Mouse (Mus musculus) v-Abl transformed pro-B cells (cell line): ENCODE results near the gene Nudt1.

Experiments used
- in situ Hi-C, 2 experiments: fragments of 400-800 bp; cut with MboI; formaldehyde crosslinking; loops; one replicate each; pipeline ENCODE4 v1.15.1; 2025; ENCODE audit not compliant: unreplicated experiment in 2 of 2

Gene Nudt1

DNA sequence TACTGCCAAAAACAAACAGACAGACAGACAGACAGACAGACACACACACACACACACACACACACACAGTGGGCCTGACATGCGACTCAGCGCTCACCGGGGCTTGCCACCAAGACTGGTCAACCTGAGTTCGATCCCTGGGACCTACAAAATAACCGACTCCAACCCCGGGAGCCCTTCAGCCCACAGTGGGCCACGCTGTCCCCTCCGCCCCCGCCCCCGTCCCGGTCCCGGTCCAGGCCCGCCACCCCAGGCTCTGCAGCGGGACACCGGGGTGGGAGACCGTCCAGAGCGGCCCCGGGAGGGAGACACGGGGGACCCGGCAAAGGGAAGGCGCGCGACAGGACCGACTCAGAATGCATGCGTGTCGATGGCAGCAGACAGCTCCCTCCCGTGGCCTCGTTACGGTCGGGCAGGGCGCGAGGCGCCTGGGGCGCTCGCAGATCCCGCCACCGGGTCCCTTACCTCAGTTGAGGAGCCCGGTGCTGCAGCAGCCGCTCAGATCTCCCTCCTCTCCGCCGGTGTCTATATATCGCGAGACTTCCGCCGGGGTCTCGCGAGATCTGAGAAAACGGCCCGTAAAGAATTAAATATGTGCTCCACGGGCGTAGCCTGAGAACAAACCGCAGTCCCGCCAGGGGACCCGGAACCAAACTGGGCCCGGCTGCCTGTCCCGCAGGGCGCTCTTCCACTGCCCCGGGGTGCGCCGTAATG is at the start of gene Nudt1, which contains the start of gene Mad1l1:
Nudt1 (plus strand) TSS at position 615 of the 714 bp plus-strand sequence.
Mad1l1 (minus strand) TSS at position 511 of the 714 bp plus-strand sequence.
- in situ Hi-C loops = loop anchor here in 1 of 2 experiments (5.0 kb wide), 1 partner anchor 479 kb away; no protein-coding TSS in a partner anchor

DNA sequence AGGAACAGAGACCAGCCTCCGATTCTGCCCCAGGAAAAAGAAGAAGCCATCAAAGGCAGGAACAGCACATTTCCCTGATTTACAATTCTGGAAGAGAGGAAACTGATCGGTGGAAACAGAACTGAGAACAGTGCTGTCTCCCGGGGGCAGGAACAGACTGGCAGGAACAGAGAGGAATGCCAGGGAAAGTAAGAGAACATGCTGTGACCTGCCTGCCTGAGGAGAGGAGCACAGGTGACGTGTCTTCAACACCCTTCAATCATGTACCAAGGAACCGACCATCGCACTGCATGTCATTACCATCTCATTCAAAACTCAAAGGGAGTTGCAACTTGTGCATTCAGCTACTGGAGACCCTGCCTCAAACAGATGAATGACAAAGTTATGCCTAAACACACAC is 44.7 kb upstream of the Nudt1 start:
- in situ Hi-C loops = loop anchor here in 1 of 2 experiments (10.0 kb wide), 1 partner anchor 72 kb away; no protein-coding TSS in a partner anchor

DNA sequence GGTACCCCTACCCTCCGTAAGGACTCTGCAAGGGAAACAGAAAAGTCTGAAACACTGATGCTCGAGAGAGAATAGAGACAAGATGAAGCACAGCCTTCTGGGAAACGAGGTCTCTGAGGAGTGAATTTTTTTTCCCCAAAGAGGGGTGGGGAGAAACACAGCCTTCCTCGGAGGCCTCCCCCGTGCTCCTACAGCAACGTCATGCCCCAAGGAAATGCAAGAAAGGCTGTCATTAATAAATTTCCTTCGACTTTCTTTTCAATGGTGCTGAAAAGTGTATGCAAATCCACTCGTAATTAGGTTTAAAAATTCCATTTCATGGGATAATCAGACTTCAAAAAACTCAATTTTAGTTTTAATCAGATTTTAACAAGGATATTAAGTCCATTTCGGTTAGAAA is 41.3 kb upstream of the Nudt1 start:
- in situ Hi-C loops = no loop called here

DNA sequence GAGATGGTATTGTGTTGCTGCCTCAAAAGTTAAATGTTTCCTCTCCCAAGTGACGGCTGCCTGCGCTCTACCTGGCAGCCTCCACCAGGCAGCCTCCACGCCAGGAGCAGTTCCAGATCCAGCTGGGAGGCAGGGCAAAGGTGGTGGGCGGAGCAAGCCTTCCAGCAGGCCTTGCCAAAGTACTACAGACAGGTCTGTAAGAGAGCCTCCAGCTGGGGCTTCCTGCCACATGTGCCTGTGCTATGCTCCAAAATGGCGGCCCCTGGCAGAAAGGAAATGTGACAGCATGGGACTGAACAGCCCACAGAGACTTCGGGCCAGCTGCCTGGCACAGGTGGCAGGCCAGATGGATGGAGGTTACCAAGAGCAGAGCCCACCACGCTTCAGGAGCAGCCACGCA is 39.1 kb upstream of the Nudt1 start:
- in situ Hi-C loops = no loop called here

DNA sequence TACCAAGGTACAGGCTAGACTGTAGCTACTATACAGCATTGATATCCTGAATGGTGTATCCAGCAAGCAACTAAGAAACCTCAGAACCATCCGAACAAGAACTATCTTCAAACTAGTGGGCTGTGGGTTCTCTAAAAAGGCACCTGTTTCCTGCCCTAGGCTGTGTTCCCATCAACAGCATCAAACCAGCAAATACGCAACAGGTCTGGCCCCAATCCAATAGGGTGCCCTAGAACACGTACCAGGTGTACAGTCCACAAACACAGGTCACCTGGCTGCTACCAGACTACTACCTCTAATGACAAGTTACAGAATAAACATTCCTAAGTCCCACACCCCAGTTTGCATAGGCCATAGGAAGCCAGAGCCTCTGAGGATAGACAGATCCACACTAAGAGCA is 38.6 kb upstream of the Nudt1 start:
- in situ Hi-C loops = no loop called here

DNA sequence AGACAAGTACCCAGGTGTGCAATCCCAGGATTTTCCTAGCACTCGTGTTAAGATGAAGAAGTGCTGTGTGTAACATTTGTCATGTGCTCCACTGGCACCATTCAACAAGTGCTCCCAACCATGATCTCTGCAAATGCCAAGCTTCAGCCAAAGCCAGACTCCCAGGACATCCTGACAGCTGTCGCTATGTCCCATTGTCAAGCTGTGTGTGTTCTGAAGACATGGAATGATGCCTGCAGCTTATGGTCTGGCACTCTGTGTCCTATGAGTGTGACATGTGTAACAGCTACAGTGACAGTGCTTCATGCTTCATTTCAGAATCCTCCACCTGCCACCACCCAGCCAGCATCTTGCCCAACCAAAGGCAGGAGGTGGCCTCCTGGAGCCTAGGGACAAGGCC is 37.4 kb upstream of the Nudt1 start:
- in situ Hi-C loops = no loop called here

DNA sequence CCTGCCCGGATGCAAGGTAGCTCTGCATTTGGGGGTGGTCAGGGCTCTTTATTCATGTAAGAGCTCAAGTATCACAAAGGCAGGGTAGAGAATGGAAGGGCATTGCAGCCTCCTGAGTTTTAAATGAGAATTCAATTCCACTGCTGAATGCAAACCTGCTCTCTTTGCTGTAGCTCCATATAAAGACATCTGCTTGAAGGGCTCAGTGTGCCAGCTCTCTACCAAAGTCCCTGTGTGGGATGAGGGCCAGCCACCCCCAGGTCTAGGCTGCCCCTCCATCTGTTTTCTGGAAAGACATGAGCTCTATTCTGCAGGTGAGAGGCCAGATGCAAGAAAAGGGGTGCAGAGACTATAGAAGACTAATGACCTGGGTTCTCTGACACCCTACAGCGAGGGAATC is 36.7 kb upstream of the Nudt1 start:
- in situ Hi-C loops = no loop called here

DNA sequence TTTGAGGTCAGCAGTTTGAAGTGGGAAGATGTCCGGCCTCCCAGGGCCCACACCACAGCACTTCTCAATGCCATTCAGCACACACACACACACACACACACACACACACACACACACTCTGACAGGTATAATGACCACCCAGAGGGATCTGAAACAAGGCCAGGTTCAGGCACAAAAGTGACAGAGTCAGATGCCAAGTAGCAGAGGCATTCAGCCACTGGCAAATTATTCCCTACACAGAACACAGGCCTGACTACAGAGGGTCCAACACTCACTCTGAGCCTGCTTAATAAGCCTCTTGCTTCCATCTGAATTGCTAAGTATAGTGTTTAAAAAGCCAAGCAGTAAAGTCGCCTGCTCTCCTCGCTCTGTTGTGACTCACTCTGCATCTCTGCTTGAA is 33.2 kb upstream of the Nudt1 start:
- in situ Hi-C loops = no loop called here

DNA sequence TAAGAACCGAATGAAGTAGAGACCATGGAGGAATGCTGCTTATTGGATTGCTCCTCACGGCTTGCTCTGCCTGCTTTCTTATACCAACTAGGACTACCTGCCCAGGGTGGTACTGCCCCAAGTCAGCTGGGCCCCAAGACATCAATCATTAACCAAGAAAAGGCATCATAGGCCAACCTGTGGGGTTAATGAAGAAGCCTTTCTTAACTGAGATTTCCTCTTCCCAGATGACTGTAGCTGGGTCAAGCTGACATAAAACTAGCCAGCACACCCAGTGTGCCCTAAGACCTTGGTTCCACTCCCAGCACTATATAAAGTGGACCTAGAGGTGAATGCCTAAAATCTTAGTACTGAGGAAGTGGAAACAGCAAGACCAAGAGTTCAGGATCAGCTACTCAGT is 32.3 kb upstream of the Nudt1 start:
- in situ Hi-C loops = no loop called here

DNA sequence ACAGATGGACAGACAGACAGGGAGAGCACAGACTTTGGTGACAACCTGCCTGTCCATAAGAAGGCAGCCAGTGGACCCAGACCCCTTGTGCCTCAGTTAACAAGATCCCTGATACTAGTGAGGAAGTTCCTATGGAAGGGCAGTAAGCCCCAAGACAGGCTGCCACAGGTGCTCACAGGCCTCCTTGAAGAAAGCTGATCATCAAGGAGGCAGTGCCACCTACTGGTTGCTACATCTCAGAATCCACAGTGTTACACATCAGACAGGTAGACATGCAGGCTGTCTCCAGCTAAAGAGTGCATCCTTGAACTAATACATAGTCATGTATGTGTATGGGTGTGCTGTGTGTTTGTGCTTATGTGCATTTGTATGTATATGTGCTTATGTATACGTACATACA is 29.3 kb upstream of the Nudt1 start:
- in situ Hi-C loops = loop anchor here (5.0 kb wide), 5 partner anchors 95 to 455 kb away; no protein-coding TSS in a partner anchor

DNA sequence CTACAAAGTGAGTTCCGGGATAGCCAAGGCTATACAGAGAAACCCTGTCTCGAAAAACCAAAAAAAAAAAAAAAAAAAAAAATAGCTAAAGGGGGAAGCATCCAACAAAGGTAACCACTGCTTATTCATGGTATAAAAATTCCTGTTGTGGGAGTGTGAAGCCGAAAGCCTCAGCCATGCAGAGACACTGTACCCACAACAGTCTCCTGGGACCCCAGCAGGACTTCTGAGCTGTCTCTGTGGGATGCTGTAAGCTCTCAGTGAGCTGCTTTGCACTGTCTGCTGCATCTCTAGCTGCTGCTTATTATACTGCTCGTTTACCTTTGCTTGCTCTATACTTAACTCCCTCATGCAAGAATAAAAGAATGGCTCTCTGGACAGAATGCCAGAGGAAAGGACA is 23.2 kb upstream of the Nudt1 start:
- in situ Hi-C loops = no loop called here

DNA sequence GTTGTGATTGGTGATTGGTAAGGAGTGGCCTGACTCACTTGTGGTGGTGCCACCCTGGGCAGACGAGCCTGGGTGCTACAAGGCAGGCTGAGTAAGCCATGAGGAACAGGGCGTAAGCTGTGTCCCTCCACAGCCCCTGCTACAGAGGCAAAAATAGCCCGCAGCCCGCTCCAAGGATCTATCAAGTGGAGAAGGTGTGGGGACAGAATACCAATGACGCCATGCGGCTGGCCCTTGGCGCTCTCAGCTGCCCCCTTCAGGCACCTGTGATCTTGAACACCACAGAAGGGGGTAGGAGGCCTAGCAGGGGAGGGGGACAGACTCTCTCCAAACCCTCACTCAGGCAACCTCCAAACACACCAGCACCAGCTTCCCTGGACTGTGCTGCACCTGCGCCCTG is 15.4 kb upstream of the Nudt1 start:
- in situ Hi-C loops = loop anchor here in 1 of 2 experiments (5.0 kb wide), 1 partner anchor 364 kb away; no protein-coding TSS in a partner anchor

DNA sequence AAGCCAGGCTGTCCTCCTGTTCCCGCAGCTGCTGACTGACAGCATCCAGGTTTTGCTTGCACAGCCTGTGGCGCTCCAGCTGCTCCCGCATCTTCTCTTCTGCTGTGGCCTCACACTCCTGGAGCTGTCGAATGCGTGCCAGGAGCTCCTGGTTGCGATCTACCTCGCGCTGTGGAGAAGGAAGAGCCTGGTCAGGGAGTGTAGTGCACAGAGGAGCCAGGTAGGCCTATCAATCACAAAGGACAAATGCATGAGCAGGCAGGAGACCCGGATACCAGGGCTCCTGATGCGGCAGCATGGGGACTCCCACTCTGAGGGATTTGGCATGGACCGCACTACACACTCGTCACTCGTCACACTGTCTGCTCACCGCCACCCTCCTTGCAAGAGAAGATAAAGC is 13.9 kb upstream of the Nudt1 start:
- in situ Hi-C loops = loop anchor here in 1 of 2 experiments (5.0 kb wide), 1 partner anchor 365 kb away; no protein-coding TSS in a partner anchor

DNA sequence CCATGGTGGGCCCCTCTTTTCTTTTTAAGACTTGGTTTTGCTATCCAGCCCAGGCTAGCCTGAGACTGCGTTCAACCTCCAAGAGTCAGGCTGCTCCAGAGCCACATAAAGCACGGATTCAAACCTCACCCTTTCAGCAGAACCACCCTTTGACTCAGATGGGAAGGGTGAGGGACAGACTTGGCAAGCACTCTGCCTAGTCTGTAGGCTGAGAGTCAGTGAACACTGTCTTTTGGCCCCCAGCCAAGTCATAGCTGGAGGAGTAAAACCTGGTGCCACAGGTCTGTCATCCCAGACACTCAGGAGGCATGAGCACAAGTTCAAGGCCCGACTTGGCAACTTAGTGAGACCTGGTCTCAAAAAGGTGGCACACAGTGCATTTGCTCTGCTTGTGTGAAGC is 4.7 kb upstream of the Nudt1 start:
- in situ Hi-C loops = no loop called here

DNA sequence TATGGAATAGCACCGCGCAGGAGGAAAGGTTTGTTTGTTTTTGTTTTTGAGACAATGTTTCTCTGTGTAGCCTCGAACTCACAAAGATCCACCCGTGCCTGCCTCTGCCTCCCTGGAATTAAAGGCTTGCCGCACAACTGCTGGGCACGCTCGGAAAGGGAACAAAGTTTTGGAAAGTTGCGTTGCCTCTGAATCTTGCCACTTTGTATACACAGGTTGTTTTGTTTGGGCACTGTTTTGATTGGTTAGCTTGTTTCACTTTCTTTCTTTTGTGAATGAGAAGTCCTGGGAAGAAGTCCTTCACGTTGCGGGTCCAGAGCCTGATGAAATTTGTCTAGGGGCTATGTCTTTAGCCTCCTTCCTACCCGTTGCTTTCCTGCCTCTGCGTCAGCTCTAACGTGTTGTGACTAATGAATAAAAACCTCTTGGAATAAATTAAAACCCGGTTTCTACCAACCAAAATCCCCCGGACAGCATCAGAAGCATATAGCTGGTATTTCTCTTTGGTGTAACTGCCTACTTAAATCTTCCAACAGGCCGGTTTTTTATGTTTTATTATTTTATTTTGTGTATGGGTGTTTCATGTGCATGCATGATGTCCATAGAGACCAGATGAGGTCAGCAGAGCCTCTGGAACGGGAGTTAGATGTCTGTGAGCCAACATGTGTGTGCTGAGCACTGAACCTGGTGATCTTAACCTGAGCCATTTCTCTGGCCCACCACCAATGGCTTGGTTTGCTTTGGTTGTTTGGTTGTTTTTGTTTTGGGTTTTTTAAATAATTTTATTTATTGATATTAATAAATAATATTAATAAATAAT is 510 bp downstream of the Nudt1 start:
- in situ Hi-C loops = loop anchor here in 1 of 2 experiments (5.0 kb wide), 1 partner anchor 480 kb away; no protein-coding TSS in a partner anchor

DNA sequence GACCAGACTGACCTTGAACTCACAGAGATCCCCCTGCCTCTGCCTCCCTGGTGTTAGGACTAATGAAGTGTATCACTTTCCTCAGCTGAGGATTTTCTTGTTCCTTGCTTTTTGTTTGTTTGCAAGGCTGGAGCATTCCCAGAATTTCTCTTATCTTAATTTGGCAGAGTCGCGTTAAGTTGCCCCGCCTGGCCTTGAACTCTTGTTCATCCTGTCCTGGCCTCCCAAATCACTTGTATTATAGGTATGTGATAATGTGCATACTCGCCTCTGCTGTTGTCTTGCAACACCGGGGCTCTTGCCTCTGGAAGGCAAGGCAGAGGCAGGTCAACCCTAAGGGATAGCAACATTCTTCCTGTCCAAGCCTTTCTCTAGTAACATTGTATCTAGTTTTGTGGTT is 2.6 kb downstream of the Nudt1 start:
- in situ Hi-C loops = loop anchor here in 1 of 2 experiments (5.0 kb wide), 1 partner anchor 482 kb away; no protein-coding TSS in a partner anchor

DNA sequence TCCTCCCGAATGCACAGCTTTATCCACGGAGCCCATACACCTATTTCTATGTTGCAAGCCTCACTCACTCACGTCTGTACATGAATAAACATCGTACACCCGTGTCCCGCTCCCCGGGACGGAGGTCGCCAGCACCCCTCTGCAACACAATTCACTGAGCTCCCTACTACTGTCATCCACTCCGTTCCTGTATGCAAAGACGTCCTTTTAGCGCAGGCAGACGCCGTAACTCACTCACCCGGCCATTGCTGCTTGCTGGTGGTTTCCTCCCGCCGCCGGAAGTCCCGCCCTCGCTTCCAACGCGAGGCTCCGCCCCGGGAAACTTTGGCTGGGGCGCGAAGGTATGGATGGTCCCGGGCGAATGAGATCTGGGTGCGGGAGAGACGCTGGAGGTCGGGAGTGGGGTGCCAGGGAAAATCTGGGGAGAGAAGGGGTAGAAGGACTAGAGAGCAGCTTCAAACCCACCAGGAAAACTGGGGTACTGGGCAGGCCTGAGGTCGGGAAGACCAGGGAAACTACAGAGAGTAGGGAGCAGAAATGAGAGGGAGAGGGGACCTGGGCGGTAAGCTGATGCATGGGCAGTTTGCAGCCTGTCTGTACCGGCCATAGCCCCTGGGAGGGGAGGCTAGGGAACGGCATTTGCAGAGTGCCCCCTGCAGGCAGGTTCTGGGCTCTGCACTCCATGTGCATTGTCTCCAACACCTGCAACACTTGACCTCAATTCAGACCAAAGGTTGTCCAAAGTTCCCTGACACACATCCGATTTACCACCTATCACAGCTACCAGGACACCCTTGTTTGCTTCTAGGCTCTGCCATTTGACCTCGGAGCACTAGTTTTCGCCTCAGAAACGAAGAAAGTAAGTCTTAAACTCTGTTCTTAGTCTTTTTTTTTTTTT is 10.4 kb downstream of the Nudt1 start, which contains the start of gene Mrm2:
Mrm2 (minus strand) TSS at position 284 of the 898 bp plus-strand sequence.
- in situ Hi-C loops = loop anchor here in 1 of 2 experiments (10.0 kb wide), 1 partner anchor 203 kb away; no protein-coding TSS in a partner anchor

DNA sequence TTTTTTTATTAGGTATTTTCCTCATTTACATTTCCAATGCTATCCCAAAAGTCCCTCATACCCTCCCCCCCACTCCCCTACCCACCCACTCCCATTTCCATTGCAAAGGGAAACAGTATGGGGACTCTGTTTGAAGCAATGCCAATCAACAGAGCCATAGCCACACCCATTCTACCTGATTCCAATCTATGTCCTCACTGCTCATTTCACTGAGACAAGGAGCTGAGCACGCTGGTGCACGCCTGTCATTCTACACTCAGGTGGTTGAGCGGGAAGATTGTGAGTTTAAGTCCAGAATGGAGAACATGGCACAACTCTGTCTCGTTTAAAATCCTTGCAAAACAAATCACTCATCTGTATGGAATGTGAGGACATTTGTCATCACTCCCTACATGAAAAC is 11.1 kb downstream of the Nudt1 start:
- in situ Hi-C loops = loop anchor here in 1 of 2 experiments (10.0 kb wide), 1 partner anchor 202 kb away; no protein-coding TSS in a partner anchor

DNA sequence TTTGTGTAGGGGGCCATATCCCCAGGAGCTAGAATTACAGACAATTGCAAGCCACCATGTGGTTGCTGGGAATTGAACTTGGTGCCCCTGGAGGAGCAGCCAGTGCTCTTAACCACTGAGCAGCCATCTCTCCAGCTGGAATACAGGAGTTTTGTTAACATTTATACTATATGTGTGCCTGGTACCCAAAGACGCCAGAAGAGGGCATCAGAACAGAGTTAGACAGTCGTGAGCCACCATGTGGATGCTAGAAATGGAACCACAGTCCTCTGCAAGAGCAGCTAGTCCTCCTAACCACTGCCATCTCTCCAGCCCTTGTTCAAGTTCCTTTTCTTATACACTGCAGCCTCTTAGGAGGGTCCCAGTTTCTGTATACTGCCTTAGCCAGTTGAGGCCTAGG is 12.2 kb downstream of the Nudt1 start:
- in situ Hi-C loops = loop anchor here in 1 of 2 experiments (10.0 kb wide), 1 partner anchor 201 kb away; no protein-coding TSS in a partner anchor

DNA sequence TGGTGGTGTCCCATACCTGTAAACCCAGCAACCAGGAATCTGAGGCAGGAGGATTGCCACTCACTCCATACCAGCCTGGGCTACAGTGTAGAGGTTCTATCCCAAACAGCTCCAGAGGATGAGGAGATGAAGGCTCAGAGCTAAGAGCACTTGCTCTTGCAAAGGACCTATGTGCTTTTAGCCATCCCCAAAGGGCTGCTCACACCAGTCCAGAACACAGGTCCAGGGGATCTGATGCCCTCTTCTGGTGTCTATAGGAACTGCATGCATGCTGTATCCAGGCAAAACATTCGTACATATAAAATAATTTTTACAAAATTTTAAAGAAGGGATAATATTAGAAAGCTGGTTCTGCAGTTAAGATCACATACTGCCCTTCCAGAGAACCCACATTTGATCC is 15.2 kb downstream of the Nudt1 start:
- in situ Hi-C loops = loop anchor here (5.0 to 10.0 kb wide), 5 partner anchors 56 to 499 kb away; no protein-coding TSS in a partner anchor
